Mouse (Mus musculus): ENCODE measurements at regions not wholly inside any gene's neighbourhood (a gene's known extent, or its start where the extent isn't known, plus 50 kb on each side); places are given as distances from the start of the nearest gene placed in this dataset.
"Not testable (repeated sequence)": the region's sequence is repeated elsewhere in the genome, so short reads cannot be mapped to it uniquely, and the experiment has no call there.

GRCm38 (mm10) chr1:184233741-184234255 lies 199.7 kb upstream of the 1700056E22Rik start:
- no peak overlapping the region for H3K27ac ChIP-seq (ENCODE audit: low read depth, low read length)
- no peak for TF ChIP-seq CTCF (IDR thresholded peaks at IDR 0.05; ENCODE audit: low read depth)
- no peak for ATAC-seq

DNA sequence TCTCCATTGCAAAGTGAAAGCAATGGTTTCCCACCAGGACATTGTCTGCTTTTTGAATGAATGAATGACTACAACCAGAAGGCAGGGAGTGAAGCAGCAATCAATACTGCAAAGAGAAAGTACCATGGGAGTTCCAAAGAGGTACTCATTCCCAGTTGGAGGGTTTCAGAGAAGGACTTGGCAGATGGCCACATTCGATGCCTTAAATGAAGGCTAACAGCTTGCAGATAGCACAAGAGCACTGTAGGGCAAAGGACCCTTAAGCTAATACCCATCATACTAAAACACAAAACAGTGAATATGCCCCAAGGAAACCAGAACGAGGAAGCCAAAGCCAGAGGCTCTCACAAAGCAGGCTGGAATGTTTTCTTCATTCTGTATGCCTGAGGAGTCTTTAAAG lies 188.2 kb upstream of the 1700056E22Rik start:
- no peak for ATAC-seq
- no peak overlapping the region for H3K27ac ChIP-seq (ENCODE audit: low read depth, low read length)
- WGBS = 57% methylated on average over 2 of the region's 2 CpGs

More at GRCm38 (mm10) chr1:184233741-184234255, 199.7 kb upstream of the 1700056E22Rik start:
- 66% methylated on average over 5 of the region's 5 CpGs for WGBS
- Histone ChIP-seq H3K4me1 (replicated peaks; ENCODE audit: control insufficient read depth, insufficient read depth, low read length) (peaks cover 3% of the 10 kb centered on the region; the same call in 1 of the 2 replicates), H3K27me3 (replicated peaks; ENCODE audit: control insufficient read depth, insufficient read depth, low read length) (no peaks in the 10 kb centered on the region), H3K36me3 (ENCODE audit: control insufficient read depth, insufficient read depth) (no peaks in the 10 kb centered on the region), H3K9me3 (ENCODE audit: control insufficient read depth) (no peaks in the 10 kb centered on the region), H3K4me3 (ENCODE audit: low read depth, low read length) (no peak overlapping the region), H3K4me2 (replicated peaks; ENCODE audit: low read depth) (no peak overlapping the region), H3K9ac (ENCODE audit: low read depth, low read length) (no peak overlapping the region)

GRCm38 (mm10) chr1:184221792-184222191 lies 187.7 kb upstream of the 1700056E22Rik start:
- Histone ChIP-seq H3K9ac (ENCODE audit: low read depth, low read length) (no peak overlapping the region), H3K27me3 (replicated peaks; ENCODE audit: control insufficient read depth, insufficient read depth, low read length) (no peaks in the 10 kb centered on the region), H3K36me3 (ENCODE audit: control insufficient read depth, insufficient read depth) (no peaks in the 10 kb centered on the region), H3K4me2 (replicated peaks; ENCODE audit: low read depth) (no peak overlapping the region), H3K4me3 (ENCODE audit: low read depth, low read length) (no peak overlapping the region), H3K4me1 (replicated peaks; ENCODE audit: control insufficient read depth, insufficient read depth, low read length) (no peaks in the 10 kb centered on the region), H3K27ac (ENCODE audit: low read depth, low read length) (no peak overlapping the region), H3K9me3 (ENCODE audit: control insufficient read depth) (no peaks in the 10 kb centered on the region)
- ATAC-seq = no peak
- no peak for TF ChIP-seq CTCF (IDR thresholded peaks at IDR 0.05; ENCODE audit: low read depth)
- WGBS = 42% methylated on average over 3 of the region's 3 CpGs

More for the DNA sequence above, 188.2 kb upstream of the 1700056E22Rik start:
- Histone ChIP-seq H3K9ac (ENCODE audit: low read depth, low read length) (no peak overlapping the region), H3K36me3 (ENCODE audit: control insufficient read depth, insufficient read depth) (no peaks in the 10 kb centered on the region), H3K4me1 (replicated peaks; ENCODE audit: control insufficient read depth, insufficient read depth, low read length) (no peaks in the 10 kb centered on the region), H3K4me2 (replicated peaks; ENCODE audit: low read depth) (no peak overlapping the region), H3K9me3 (ENCODE audit: control insufficient read depth) (no peaks in the 10 kb centered on the region), H3K27me3 (replicated peaks; ENCODE audit: control insufficient read depth, insufficient read depth, low read length) (no peaks in the 10 kb centered on the region), H3K4me3 (ENCODE audit: low read depth, low read length) (no peak overlapping the region)
- TF ChIP-seq CTCF (IDR thresholded peaks at IDR 0.05; ENCODE audit: low read depth) = no peak

- Histone ChIP-seq H3K4me1 (replicated peaks; ENCODE audit: control insufficient read depth, insufficient read depth, low read length) (no peaks in the 10 kb centered on the region), H3K9ac (ENCODE audit: low read depth, low read length) (no peak overlapping the region), H3K4me2 (replicated peaks; ENCODE audit: low read depth) (no peak overlapping the region), H3K36me3 (ENCODE audit: control insufficient read depth, insufficient read depth) (no peaks in the 10 kb centered on the region), H3K4me3 (ENCODE audit: low read depth, low read length) (no peak overlapping the region), H3K9me3 (ENCODE audit: control insufficient read depth) (no peaks in the 10 kb centered on the region), H3K27me3 (replicated peaks; ENCODE audit: control insufficient read depth, insufficient read depth, low read length) (no peaks in the 10 kb centered on the region), H3K27ac (ENCODE audit: low read depth, low read length) (no peak overlapping the region)
- 78% methylated on average over 4 of the region's 4 CpGs for WGBS
- no peak for ATAC-seq
- TF ChIP-seq CTCF (IDR thresholded peaks at IDR 0.05; ENCODE audit: low read depth) = no peak
These were observed 163.2 kb upstream of the 1700056E22Rik start for GRCm38 (mm10) chr1:184197272-184197671.

DNA sequence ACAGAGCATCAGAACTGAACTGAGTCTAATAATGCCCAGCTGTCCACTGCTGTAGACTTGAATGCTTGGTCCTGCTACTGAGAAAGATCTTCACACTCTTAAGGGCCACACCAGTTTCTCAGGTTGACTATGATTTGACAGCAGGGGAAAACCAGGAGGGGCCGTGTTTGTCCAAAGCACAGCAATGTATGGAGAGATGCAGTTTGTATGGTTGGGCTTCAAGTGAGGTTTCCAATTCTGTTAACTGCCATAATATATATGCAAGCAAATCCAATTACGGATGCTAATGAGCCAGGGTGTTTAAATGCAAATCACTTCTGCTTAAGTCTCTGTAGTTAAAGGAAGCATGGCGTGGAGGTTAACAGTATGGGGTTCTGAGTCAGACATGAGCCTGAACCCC lies 157.2 kb upstream of the 1700056E22Rik start:
- H3K27me3 ChIP-seq (replicated peaks; ENCODE audit: control insufficient read depth, insufficient read depth, low read length) = no peaks in the 10 kb centered on the region
- H3K36me3 ChIP-seq (ENCODE audit: control insufficient read depth, insufficient read depth) = no peaks in the 10 kb centered on the region
- no peak overlapping the region for H3K4me2 ChIP-seq (replicated peaks; ENCODE audit: low read depth)
- no peak overlapping the region for H3K27ac ChIP-seq (ENCODE audit: low read depth, low read length)
- no peak overlapping the region for H3K4me3 ChIP-seq (ENCODE audit: low read depth, low read length)
- no peak for ATAC-seq
- H3K9ac ChIP-seq (ENCODE audit: low read depth, low read length) = no peak overlapping the region
- 78% methylated on average over 3 of the region's 3 CpGs for WGBS
- H3K4me1 ChIP-seq (replicated peaks; ENCODE audit: control insufficient read depth, insufficient read depth, low read length) = no peaks in the 10 kb centered on the region
- TF ChIP-seq CTCF (IDR thresholded peaks at IDR 0.05; ENCODE audit: low read depth) = no peak
- no peaks in the 10 kb centered on the region for H3K9me3 ChIP-seq (ENCODE audit: control insufficient read depth)

DNA sequence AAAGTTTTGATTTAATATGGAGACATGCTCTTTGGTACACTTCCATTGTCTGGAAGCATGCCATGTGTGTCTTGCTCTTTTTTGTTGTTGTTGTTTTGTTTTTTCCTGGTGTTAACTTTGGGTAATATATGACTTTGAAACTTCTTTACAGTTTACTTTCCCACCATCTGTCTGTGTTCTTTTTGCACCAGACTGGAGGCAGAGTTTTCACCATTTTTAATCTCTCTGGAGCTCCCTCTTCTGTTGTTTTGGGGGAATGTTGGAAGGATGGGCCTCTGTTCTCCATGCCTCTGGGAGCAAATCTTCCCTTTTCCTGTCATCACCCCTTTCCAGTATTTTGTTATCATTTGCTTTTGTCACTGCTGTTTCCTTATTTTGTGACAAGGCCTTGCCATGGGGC lies 153.5 kb upstream of the 1700056E22Rik start:
- Histone ChIP-seq H3K36me3 (ENCODE audit: control insufficient read depth, insufficient read depth) (no peaks in the 10 kb centered on the region), H3K9me3 (ENCODE audit: control insufficient read depth) (no peaks in the 10 kb centered on the region), H3K27me3 (replicated peaks; ENCODE audit: control insufficient read depth, insufficient read depth, low read length) (no peaks in the 10 kb centered on the region), H3K9ac (ENCODE audit: low read depth, low read length) (no peak overlapping the region), H3K4me2 (replicated peaks; ENCODE audit: low read depth) (no peak overlapping the region), H3K27ac (ENCODE audit: low read depth, low read length) (no peak overlapping the region), H3K4me3 (ENCODE audit: low read depth, low read length) (no peak overlapping the region), H3K4me1 (replicated peaks; ENCODE audit: control insufficient read depth, insufficient read depth, low read length) (no peaks in the 10 kb centered on the region)
- no peak for ATAC-seq
- peak; percentile 50 for TF ChIP-seq CTCF (IDR thresholded peaks at IDR 0.05; ENCODE audit: low read depth)

GRCm38 (mm10) chr1:184182163-184182562 lies 148.1 kb upstream of the 1700056E22Rik start:
- no peak overlapping the region for H3K4me3 ChIP-seq (ENCODE audit: low read depth, low read length)
- no peaks in the 10 kb centered on the region for H3K9me3 ChIP-seq (ENCODE audit: control insufficient read depth)
- no peaks in the 10 kb centered on the region for H3K4me1 ChIP-seq (replicated peaks; ENCODE audit: control insufficient read depth, insufficient read depth, low read length)
- WGBS = 93% methylated on average over 4 of the region's 4 CpGs
- H3K9ac ChIP-seq (ENCODE audit: low read depth, low read length) = no peak overlapping the region
- H3K36me3 ChIP-seq (ENCODE audit: control insufficient read depth, insufficient read depth) = no peaks in the 10 kb centered on the region
- H3K4me2 ChIP-seq (replicated peaks; ENCODE audit: low read depth) = no peak overlapping the region
- no peak overlapping the region for H3K27ac ChIP-seq (ENCODE audit: low read depth, low read length)
- no peak for ATAC-seq
- TF ChIP-seq CTCF (IDR thresholded peaks at IDR 0.05; ENCODE audit: low read depth) = no peak
- no peaks in the 10 kb centered on the region for H3K27me3 ChIP-seq (replicated peaks; ENCODE audit: control insufficient read depth, insufficient read depth, low read length)

- H3K4me3 ChIP-seq (ENCODE audit: low read depth, low read length); ATAC-seq; H3K4me2 ChIP-seq (replicated peaks; ENCODE audit: low read depth); H3K4me1 ChIP-seq (replicated peaks; ENCODE audit: control insufficient read depth, insufficient read depth, low read length); H3K27me3 ChIP-seq (replicated peaks; ENCODE audit: control insufficient read depth, insufficient read depth, low read length); H3K9ac ChIP-seq (ENCODE audit: low read depth, low read length); H3K9me3 ChIP-seq (ENCODE audit: control insufficient read depth); H3K27ac ChIP-seq (ENCODE audit: low read depth, low read length); H3K36me3 ChIP-seq (ENCODE audit: control insufficient read depth, insufficient read depth): not testable (repeated sequence)
- WGBS = 64% methylated on average over 1 of the region's 1 CpGs
These were observed 140.3 kb upstream of the 1700056E22Rik start for GRCm38 (mm10) chr1:184174416-184174815.

Measured in intestine, postnatal 0 days (tissue).